Mouse (Mus musculus) adrenal gland, adult 18-20 months (tissue): Measurements from ENCODE around the gene D030056L22Rik. TPM values are rescaled to one million over a fixed set of nuclear protein-coding genes. Genes with fewer than 3 reads are reported as not detected.
A peak's percentile ranks its signal among the peaks of the same experiment; 100 is the strongest.

ENCODE experiments used
- DNase-seq, 2 experiments: peaks; one replicate each; pipeline ENCODE4 v3.0.0; 2021 to 2022; ENCODE audit warnings: low spot score in 2 of 2
- total RNA-seq, 2 experiments: library from RNA; stranded (reverse); gene quantifications; 1 replicate in 1 of 2; 2 replicates in 1 of 2; pipeline ENCODE4 v1.2.3; 2021

The D030056L22Rik gene
- total RNA-seq, 2 experiments from 2014 or later, result 12.8 to 13.4 TPM

DNA sequence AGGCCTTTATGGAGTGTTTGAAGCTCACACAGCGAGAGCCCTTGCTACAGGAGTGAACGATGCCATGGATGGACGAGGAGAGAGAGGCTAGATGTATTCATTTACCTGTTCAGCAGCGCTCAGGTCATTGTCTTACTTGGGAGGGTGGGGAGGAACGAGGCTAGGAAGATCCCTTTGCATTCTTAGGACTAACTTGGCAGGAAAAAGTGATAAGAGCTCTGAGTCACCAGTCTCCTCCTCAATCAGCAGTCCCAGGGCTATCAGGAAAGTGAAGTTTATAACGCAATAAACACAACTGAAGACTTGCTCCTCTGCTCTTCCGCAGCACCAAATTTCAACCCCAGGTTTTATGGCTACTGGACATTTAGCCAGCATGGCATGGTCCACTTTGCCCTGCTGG, 17.3 kb downstream of the D030056L22Rik start:
- no peak for DNase-seq

DNA sequence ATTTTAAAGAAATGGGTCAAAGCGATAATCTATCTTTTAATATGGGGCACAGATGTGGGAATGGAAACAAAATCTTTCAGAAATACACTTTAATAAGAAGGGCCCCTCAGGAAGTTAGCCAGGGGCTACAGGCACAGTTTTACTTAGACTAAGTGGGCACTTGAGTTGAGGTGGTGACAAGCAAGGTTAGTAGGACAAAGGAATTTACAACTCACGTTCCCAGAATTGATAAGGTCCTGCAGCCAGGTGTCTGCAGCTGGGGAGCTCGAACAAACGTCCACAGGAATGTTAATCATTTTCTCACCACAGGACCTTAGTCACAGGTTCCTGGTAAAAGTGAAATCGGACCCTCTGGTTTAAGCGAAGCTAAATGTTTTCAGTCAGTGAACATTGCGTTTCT, 18.1 kb downstream of the D030056L22Rik start:
- DNase-seq, result no peak

- no peak for DNase-seq
These were observed 22.9 kb downstream of the D030056L22Rik start for GRCm38 (mm10) chr19:18735901-18736300.

- DNase-seq, result no peak
These were observed 26.2 kb downstream of the D030056L22Rik start for GRCm38 (mm10) chr19:18739146-18739545.

DNA sequence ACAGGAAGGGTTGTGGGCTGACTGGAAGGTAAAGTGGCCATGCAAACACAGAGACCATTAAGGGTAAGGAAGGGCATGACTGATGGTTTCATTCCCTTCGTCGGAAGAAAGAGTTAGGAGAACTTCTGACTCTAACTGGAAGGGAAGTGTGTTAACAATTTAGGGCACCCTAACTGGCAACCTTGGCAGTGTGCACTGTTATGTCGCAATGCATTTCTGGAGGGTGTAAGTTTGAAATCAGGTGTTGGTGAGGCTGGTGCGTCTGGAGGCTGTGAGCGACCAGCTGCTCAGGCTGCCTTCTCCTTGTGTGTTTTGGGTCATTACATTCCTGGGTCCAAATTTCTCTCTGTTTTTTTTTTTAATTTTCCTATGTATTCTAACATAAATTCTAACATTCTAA, 31.0 kb downstream of the D030056L22Rik start:
- no peak for DNase-seq

DNA sequence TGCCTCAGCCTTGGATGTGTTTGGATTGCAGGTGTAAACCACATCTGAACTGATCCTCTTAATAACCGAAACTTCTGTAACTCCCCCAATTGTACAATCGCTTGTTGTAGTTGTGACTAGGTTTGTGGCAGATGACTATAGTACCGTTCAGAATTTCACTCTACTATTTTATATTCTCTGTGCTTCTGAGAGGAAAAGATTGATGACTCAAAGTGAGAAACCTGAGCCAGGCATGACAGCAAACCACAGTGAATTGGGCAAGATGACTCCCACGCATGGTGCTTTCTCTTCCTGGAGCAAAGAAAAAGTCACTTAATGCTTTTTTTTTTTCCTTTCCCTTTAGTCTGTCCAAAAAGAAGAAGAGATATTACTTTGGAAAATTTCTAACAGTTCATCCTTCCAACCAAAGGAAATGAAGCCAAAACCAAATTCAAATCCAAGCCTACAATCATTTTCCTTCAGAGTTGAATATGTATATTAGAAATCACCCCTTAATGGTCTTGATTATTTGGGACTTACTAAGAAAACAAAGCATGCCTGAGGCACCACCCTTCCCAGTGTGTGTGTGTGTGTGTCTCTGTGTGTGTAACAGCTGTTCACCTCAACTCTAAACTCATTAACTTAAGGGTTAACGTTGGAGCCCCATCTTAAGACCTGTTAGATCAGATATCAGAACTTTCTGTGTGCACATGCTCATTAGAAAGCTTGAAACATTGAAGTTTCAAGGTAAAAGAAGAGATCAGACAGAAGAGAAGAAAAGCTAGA, 33.8 kb downstream of the D030056L22Rik start:
- DNase-seq, result no peak

DNA sequence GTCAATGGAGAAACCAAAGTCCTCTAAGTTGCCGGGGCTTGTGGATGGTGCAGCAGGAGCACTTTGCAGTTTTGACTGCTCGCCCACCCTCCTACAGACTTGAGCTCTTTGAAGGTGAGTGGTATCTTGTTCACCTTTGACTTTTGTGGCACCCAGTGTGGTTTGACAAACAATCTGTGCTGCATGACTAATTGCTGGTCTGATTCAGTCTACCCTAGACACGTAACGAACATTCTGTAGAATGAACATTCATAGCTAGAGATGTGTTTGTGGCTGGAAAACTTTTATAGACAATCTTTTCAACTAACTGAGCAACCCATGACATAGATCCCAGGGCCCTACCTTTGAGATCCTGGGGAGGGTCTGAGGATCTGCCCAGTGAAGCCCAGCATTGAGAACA, 34.4 kb downstream of the D030056L22Rik start:
- no peak for DNase-seq

GRCm38 (mm10) chr19:18749598-18750339, 36.8 kb downstream of the D030056L22Rik start, which contains the start of gene Trpm6:
Gene Trpm6 (plus strand): TSS chr19:18749983.
- peak in 1 of 2 experiments; percentile 2 for DNase-seq

GRCm38 (mm10) chr19:18757191-18757590, 44.2 kb downstream of the D030056L22Rik start:
- no peak for DNase-seq

DNA sequence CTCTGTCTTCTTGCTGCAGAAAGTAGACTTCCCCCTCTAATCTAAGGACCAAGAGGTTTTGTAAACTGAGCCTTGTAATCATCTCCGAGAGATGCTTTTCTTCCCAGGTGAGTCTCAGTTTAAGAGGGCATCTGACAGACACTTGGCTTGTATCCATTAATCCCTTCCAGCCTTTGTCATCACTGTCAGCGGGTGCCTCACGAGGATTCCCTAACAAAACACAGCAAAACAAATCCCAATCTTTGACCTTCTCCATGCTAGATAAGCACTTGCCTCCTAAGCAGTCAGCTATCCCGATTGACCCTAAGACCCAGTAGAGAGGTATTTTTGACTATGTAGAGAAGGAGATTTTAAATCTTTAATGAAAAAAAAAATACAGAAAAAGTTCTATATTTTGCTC, 44.7 kb downstream of the D030056L22Rik start:
- DNase-seq, result no peak

DNA sequence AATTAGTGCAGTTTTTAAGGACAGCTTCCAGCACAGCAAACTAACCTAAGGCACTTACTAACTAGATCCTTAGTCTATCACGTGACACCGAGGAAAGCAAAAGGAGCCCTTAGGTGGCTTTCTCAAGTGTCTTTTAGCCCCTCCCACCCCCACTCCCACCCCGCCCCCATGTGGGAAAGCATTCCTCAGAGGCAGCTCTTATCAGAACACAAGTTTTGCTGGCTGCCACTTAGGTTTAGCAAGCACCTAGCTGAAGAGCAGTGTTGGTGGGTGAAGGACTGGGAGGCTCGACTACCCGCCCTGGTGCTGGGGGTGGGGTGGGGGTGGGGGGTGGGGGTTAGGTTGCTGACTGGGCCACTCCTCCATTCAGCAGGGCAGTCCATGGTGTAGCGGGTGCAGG, 45.3 kb downstream of the D030056L22Rik start:
- no peak for DNase-seq

GRCm38 (mm10) chr19:18758916-18759315, 45.9 kb downstream of the D030056L22Rik start:
- no peak for DNase-seq

DNA sequence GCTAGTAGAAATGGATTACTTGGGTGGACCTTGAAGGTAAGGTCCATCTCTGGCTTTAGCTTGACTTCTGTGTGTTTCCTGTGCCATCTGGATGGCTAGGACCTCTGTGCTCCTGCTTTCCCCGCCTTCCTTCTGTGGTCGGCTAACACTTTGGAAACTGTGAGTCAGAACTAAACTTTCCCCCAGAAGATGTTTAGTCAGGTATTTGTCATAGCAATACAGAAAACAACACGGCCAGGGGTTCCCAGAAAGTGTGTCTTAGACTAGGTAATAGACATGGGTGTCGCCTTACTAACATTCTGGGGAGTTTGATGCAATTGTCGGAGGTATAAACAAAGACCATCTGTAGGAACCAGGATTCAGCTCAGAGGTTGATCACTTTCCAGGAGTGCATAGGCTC, 53.4 kb downstream of the D030056L22Rik start:
- DNase-seq, result no peak

Other genes starting within 250 kb of the D030056L22Rik start
- gene Ostf1, start 81.4 kb upstream of the D030056L22Rik start, total RNA-seq, result 100 to 1,000 TPM; 111 to 124 TPM
- 10 to 100 TPM; 11.1 to 14.3 TPM for gene Nmrk1, start 81.2 kb upstream of the D030056L22Rik start, total RNA-seq
- gene Carnmt1, start 42.4 kb upstream of the D030056L22Rik start, total RNA-seq, result 10 to 100 TPM; 22.8 to 25.0 TPM
- not detected for gene Trpm6, start 36.8 kb downstream of the D030056L22Rik start, total RNA-seq